Mouse (Mus musculus): ENCODE results near the gene Rhot2. TPM values are rescaled to one million over a fixed set of nuclear protein-coding genes. Genes with fewer than 3 reads are reported as not detected.
"Not testable (repeated sequence)": the region's sequence is repeated elsewhere in the genome, so short reads cannot be mapped to it uniquely, and the experiment has no call there.

The Rhot2 gene
- polyA plus RNA-seq, 1 experiment from 2014 or later, result 13.5 TPM

DNA sequence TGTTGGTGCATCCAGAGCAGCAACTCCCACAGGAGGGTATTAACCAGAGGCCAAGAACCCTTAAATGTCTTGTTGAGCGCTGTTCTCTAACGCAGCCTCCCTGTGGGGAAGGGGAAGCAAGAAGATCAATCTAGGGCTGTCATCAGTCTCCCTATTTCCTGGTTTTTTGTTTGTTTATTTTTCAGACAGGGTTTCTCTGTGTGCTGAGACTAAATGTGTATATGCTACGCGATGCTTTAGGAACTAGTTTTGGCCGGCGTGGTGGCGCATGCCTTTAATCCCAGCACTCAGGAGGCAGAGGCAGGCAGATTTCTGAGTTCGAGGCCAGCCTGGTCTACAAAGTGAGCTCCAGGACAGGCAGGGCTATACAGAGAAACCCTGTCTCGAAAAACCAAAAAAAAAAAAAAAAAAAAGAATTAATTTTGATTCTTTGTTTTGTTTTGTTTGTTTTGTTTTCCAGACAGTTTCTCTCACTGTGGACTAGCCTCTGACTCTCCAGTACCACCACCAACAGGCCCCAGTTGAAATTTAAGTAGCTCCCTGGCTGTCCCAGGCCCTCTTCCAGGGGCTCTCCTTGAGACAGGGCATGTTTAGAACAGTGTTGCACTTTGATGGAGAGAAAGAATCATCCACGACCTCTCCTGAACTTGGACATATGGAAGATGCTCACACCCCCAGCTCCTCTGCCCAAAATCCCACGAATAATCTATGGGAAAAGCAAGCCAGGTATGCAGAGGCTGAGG lies 28.9 kb upstream of the Rhot2 start:
- WGBS (ENCODE audit: insufficient replicate concordance), result 73% methylated on average over 11 of the region's 11 CpGs

DNA sequence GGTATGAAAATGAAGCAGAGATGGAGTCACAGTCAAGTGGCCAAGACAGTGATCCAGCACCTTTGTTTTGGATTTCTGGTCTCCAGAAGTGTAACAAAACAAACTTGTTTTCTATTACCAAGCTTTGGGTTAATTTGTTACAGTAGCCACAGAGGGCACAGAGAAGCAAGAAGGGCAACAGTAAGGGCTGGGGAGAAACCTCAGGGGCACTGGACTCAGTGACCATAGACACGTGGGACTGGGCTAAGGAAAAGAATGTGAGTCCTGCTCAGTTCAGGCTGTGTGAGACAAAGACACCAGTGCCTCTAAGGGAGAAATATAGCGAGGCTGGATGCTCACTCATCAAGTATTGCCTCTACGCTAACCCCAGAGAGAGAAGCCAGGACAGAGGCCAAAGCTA lies 28.0 kb upstream of the Rhot2 start:
- 69% methylated on average over 3 of the region's 3 CpGs for WGBS (ENCODE audit: insufficient replicate concordance)
- no peak overlapping the region for H3K27ac ChIP-seq
- peaks cover 2% of the 10 kb centered on the region for H3K36me3 ChIP-seq

More for the DNA sequence above, 28.9 kb upstream of the Rhot2 start:
- H3K27me3 ChIP-seq, result no peaks in the 10 kb centered on the region
- ATAC-seq (ENCODE audit: low read depth) (no peak), DNase-seq (no peak)
- no peak overlapping the region; the same call in 1 of the 2 replicates for H3K27ac ChIP-seq
- peak overlapping the region; percentile 93 for H3K4me2 ChIP-seq
- H3K9me3 ChIP-seq (replicated peaks), result no peaks in the 10 kb centered on the region
- peaks cover 11% of the 10 kb centered on the region for H3K36me3 ChIP-seq
- H3K4me1 ChIP-seq (replicated peaks), result peaks cover 40% of the 10 kb centered on the region
- peak overlapping the region; percentile 84 for H3K4me3 ChIP-seq (replicated peaks)
- H3K9ac ChIP-seq, result peak overlapping the region; percentile 83

DNA sequence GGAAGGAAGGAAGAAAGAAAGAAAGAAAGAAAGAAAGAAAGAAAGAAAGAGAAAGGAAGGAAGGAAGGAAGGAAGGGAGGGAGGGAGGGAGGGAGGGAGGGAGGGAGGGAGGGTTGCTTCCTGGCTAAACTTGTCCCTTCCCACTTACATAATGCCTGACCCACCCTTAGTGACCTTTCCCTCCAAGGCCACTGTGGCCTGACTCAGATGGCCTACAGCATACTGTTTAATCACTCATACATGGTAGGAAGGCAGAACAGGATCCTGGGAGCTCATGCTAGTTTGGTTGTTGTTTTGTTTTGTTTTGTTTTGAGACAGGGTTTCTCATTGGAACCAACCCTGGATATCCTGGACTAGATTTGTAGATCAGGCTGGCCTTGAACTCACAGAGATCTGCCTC lies 26.9 kb upstream of the Rhot2 start:
- not testable (repeated sequence) for H3K27me3 ChIP-seq; H3K4me3 ChIP-seq (replicated peaks); DNase-seq; ATAC-seq (ENCODE audit: low read depth); H3K9ac ChIP-seq; H3K36me3 ChIP-seq; H3K27ac ChIP-seq; H3K9me3 ChIP-seq (replicated peaks); H3K4me2 ChIP-seq
- peaks cover 47% of the 10 kb centered on the region for H3K4me1 ChIP-seq (replicated peaks)

More for the DNA sequence above, 28.0 kb upstream of the Rhot2 start:
- H3K4me1 ChIP-seq (replicated peaks), result peaks cover 44% of the 10 kb centered on the region
- H3K9me3 ChIP-seq (replicated peaks), result no peaks in the 10 kb centered on the region
- DNase-seq (no peak), ATAC-seq (ENCODE audit: low read depth) (no peak)
- no peak overlapping the region for H3K4me2 ChIP-seq
- H3K27me3 ChIP-seq, result no peaks in the 10 kb centered on the region
- H3K4me3 ChIP-seq (replicated peaks), result no peak overlapping the region
- H3K9ac ChIP-seq, result no peak overlapping the region

DNA sequence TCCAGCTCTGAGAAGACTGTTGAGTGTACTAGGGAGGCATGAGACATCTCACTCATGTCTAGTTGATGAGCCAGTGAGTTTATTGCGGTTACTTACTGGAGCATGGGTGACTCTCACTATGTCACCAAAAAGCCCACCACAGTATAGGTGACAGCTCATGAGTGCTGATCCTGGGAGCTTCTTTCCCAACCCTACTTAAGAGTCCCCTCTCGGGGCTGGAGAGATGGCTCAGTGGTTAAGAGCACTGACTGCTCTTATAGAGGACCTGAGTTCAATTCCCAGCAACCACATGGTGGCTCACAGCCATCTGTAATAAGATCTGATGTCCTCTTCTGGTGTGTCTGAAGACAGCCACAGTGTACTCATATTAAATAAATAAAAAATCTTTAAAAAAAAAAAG lies 25.3 kb upstream of the Rhot2 start:
- Histone ChIP-seq H3K4me1 (replicated peaks) (peaks cover 45% of the 10 kb centered on the region), H3K27ac (no peak overlapping the region), H3K27me3 (no peaks in the 10 kb centered on the region), H3K4me2 (no peak overlapping the region), H3K36me3 (peaks cover 5% of the 10 kb centered on the region; the same call in 1 of the 2 replicates), H3K9ac (no peak overlapping the region), H3K9me3 (replicated peaks) (no peaks in the 10 kb centered on the region), H3K4me3 (replicated peaks) (no peak overlapping the region)
- WGBS (ENCODE audit: insufficient replicate concordance), result 75% methylated on average over 2 of the region's 2 CpGs
- no peak for ATAC-seq (ENCODE audit: low read depth)
- no peak for DNase-seq

DNA sequence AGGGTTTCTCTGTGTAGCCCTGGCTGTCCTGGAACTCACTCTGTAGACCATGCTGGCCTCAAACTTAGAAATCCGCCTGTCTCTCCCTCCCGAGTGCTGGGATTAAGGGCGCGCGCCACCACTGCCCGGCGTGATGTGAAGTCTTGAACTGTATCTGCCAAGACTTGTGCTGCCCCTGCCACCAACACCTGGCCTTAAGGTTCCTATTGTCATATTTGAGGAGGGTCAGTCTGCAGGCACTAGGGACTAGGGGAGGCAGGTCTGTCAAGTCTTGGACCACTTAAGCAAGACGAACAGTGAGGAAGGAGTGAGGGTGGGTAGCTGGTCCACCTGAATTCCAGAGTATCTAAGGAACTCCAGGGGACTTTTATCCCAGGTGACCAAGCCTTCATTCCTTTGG lies 24.8 kb upstream of the Rhot2 start:
- Histone ChIP-seq H3K9ac (no peak overlapping the region), H3K27me3 (no peaks in the 10 kb centered on the region), H3K4me2 (no peak overlapping the region), H3K36me3 (peaks cover 9% of the 10 kb centered on the region; the same call in 1 of the 2 replicates), H3K4me1 (replicated peaks) (peaks cover 43% of the 10 kb centered on the region), H3K27ac (no peak overlapping the region), H3K9me3 (replicated peaks) (no peaks in the 10 kb centered on the region), H3K4me3 (replicated peaks) (no peak overlapping the region)
- 82% methylated on average over 8 of the region's 8 CpGs for whole genome bisulfite sequencing (ENCODE audit: insufficient replicate concordance)
- no peak for DNase-seq
- no peak for ATAC-seq (ENCODE audit: low read depth)

DNA sequence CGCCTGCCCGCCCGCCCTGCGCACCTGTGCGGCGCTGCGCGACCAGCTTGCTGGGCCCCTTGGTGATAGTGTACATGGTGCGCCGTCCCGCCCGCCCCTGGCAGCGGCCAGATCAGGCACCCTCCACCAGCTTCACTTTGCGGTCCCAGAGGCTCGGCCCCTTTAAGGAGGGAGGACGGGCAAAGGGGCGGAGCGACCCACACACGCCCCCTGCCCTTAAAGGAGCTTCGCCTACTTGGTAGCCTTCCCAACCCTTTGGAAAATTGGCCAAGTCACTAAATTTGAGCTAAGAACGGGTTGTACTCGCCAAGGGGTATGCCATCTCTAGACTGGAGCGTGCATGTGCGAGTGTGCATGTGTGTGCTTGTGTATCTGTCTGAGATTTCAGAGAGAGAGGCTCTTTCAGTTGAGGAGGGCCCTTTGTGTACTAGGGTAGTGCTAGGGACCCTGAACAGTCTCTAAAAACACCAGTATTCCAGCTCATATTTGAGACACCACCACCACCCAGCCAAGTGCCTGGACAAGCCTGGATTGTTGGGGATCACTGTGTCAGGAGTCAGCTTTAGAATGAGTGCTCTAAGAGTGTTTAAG lies 24.0 kb upstream of the Rhot2 start, which contains the start of gene Mcrip2:
Mcrip2 (minus strand) TSS at position 164 of the 591 bp plus-strand sequence.
- Histone ChIP-seq H3K4me2 (peak within 1 kb of the TSS; percentile 90), H3K9ac (peak within 1 kb of the TSS; percentile 80), H3K4me3 (replicated peaks) (peak within 1 kb of the TSS; percentile 74), H3K36me3 (peaks cover 17% of the 10 kb centered on the region), H3K9me3 (replicated peaks) (no peaks in the 10 kb centered on the region), H3K27ac (peak within 1 kb of the TSS; percentile 74), H3K27me3 (no peaks in the 10 kb centered on the region), H3K4me1 (replicated peaks) (peaks cover 35% of the 10 kb centered on the region)
- DNase-seq, result peak; percentile 65
- WGBS (ENCODE audit: insufficient replicate concordance), result 0% methylated on average over 24 of the region's 24 CpGs
- peak; percentile 75 for ATAC-seq (ENCODE audit: low read depth)

DNA sequence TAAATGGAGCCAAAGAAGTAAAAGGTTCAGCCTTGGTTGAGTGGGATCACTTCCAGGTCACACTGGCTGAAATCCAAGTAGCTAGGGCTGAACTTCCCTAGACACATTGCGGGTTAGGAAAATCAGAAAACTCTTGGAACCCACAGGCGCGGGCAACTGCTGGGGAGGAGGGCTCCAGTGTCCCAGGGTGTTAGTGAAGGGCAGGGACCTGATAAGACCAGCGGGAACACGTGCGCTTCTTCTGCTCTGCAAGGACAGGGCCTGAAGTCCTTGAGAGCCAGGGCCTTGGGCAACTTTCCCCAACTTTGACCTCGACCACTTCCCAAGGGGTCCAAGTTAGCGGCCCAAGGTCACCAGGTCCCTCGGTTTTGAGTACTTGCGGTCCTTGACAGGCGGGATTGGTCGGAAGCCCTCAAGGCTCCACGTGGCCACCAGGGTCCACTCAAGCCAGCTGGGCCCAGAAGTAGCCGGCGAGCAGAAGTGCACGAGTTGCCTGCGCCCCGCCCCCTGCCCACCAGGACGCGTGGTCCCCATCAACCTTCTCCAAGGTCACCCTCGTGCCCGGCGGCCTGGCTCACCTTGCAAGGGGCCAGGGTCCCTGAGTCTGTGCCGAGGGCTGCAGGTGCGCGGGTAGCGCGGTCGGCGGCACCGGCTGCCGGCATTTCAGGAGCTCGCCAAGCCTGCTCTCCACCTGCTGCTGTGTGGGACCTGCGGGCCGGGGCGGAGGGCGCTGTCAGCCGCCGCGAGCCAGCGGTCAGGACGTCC lies 23.4 kb upstream of the Rhot2 start:
- ATAC-seq (ENCODE audit: low read depth) (peak; percentile 60), DNase-seq (no peak)
- Histone ChIP-seq H3K27me3 (no peaks in the 10 kb centered on the region), H3K9ac (peak overlapping the region; percentile 80), H3K27ac (peak overlapping the region; percentile 74), H3K9me3 (replicated peaks) (no peaks in the 10 kb centered on the region), H3K36me3 (peaks cover 22% of the 10 kb centered on the region), H3K4me1 (replicated peaks) (peaks cover 36% of the 10 kb centered on the region), H3K4me3 (replicated peaks) (peak overlapping the region; percentile 74), H3K4me2 (peak overlapping the region; percentile 90)
- WGBS (ENCODE audit: insufficient replicate concordance), result under 1% methylated on average over 42 of the region's 42 CpGs

DNA sequence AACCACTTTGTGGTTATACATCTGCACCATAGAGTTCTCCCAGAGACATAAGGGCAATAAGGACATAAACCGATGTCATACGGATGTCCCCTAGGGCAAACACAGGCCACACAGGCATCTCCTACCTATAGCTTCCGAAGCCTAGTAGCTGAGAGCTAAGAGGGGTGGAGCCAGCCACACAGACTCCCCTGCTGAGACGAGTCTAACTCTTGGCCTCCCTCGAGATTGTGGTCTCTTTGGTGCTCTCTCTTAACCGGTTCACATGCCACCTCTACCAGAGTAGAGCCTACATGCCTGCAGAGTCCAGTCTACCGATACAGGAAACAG lies 22.8 kb upstream of the Rhot2 start:
- H3K9me3 ChIP-seq (replicated peaks), result no peaks in the 10 kb centered on the region
- WGBS (ENCODE audit: insufficient replicate concordance), result 2% methylated on average over 7 of the region's 7 CpGs
- peak overlapping the region; percentile 90 for H3K4me2 ChIP-seq
- DNase-seq, result no peak
- peak overlapping the region; percentile 74 for H3K4me3 ChIP-seq (replicated peaks)
- peaks cover 39% of the 10 kb centered on the region for H3K4me1 ChIP-seq (replicated peaks)
- peak overlapping the region; percentile 80 for H3K9ac ChIP-seq
- no peaks in the 10 kb centered on the region for H3K27me3 ChIP-seq
- peak; percentile 58 for ATAC-seq (ENCODE audit: low read depth)
- peak overlapping the region; percentile 74 for H3K27ac ChIP-seq
- H3K36me3 ChIP-seq, result peaks cover 25% of the 10 kb centered on the region

DNA sequence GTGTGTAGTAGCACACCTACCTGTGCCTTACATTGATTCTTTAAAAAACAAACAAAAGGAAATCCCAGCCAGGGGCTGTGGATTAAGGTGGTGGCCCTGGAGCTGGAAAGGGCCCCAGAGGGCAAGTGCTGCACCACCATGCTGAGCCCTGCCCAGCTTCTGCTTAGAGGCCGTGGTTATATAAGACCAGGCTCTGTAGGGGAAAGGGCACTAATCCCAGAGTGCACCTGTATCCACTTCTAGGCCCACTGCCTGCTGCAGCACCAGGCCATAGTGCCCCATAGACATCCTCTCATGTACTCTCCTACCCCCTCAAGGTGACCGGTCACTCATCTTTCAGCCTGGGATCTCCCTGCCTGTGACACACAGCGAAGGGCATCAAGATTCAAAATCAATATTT lies 21.5 kb upstream of the Rhot2 start:
- WGBS (ENCODE audit: insufficient replicate concordance), result 86% methylated on average over 3 of the region's 3 CpGs
- no peak overlapping the region for H3K27ac ChIP-seq
- H3K4me1 ChIP-seq (replicated peaks), result peaks cover 50% of the 10 kb centered on the region
- peak overlapping the region; percentile 33; the same call in 1 of the 2 replicates for H3K9ac ChIP-seq
- ATAC-seq (ENCODE audit: low read depth), result no peak
- no peak for DNase-seq
- H3K36me3 ChIP-seq, result peaks cover 25% of the 10 kb centered on the region
- H3K27me3 ChIP-seq, result no peaks in the 10 kb centered on the region
- H3K9me3 ChIP-seq (replicated peaks), result no peaks in the 10 kb centered on the region
- H3K4me3 ChIP-seq (replicated peaks), result no peak overlapping the region
- H3K4me2 ChIP-seq, result 0 out of 2 replicates have a peak overlapping the region, but pooled peaks have one; percentile 90

DNA sequence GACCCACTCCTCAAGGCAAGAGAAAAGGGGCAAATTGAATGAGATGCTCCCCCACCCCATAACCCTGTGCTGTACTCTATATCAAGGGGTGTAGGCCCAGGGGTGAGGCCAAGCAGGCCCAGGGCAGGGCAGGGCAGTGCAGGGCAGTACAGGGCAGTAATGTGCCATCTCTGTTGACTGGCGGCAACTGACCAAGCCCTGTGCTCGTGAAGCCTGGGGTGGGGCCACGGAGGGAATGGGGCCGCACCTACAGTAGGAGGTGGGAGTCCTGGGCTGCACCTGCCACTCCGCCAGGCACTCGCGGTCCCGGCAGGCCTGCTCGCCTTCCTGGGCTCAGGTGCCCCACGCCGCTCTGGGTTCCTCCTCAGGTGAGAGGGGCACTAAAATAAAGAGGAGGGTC lies 20.6 kb upstream of the Rhot2 start:
- no peak overlapping the region for H3K4me3 ChIP-seq (replicated peaks)
- H3K9me3 ChIP-seq (replicated peaks), result no peaks in the 10 kb centered on the region
- H3K27ac ChIP-seq, result no peak overlapping the region
- peaks cover 25% of the 10 kb centered on the region for H3K36me3 ChIP-seq
- no peak overlapping the region for H3K9ac ChIP-seq
- DNase-seq (no peak), ATAC-seq (ENCODE audit: low read depth) (no peak)
- no peak overlapping the region for H3K4me2 ChIP-seq
- WGBS (ENCODE audit: insufficient replicate concordance), result 89% methylated on average over 11 of the region's 11 CpGs
- H3K27me3 ChIP-seq, result no peaks in the 10 kb centered on the region
- peaks cover 58% of the 10 kb centered on the region for H3K4me1 ChIP-seq (replicated peaks)

DNA sequence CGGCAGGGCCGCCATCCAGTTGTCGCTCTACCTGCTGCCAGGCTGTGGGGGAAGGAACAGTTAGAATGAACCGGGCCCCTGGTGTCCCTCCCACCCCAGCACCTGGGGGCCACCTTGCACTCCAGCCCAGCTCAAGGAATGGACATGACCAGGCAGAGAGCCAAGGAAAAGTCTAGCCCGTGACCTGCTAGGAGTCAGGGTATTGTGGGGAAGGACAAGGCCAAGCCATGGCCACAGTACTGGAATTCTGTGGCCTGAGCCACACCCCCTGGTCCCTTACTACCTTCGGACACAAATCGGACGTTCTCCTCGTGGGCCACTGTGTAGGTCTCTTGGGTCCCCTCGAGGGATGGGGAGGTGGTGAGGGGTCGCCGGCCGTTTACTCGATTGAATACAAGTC lies 19.7 kb upstream of the Rhot2 start:
- ATAC-seq (ENCODE audit: low read depth) (no peak), DNase-seq (no peak)
- H3K36me3 ChIP-seq, result peaks cover 28% of the 10 kb centered on the region
- no peak overlapping the region for H3K4me2 ChIP-seq
- no peak overlapping the region for H3K9ac ChIP-seq
- no peak overlapping the region for H3K4me3 ChIP-seq (replicated peaks)
- H3K27ac ChIP-seq, result no peak overlapping the region
- no peaks in the 10 kb centered on the region for H3K27me3 ChIP-seq
- 89% methylated on average over 14 of the region's 14 CpGs for WGBS (ENCODE audit: insufficient replicate concordance)
- peaks cover 68% of the 10 kb centered on the region for H3K4me1 ChIP-seq (replicated peaks)
- H3K9me3 ChIP-seq (replicated peaks), result no peaks in the 10 kb centered on the region

Data from liver, embryonic 13.5 days (tissue).